23 mouse cellular contexts compared by ENCODE assay signal in the genomic region with DNA sequence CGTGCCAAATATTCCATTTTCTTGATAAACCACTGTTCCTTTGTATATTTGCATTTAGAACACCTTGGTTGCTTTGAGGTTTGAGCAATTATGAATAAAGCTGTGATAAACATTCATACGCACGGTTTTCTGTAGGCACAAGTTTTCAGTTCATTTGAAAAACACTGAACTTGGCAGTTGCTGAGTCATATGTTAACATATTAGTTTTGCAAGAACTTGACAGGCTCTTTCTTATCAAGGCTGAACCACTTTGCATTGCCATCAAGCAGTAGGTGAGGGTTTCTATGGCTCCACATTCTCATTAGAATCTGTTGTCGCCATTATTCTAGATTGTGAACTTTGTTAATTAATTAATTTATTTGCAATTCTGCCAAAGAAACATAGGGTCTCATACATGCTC. TPM values are rescaled to one million over a fixed set of nuclear protein-coding genes. Genes with fewer than 3 reads are reported as not detected.
DNase-seq lines count a peak whose midpoint lies in the region; ATAC-seq and TF ChIP-seq lines count a peak whose summit lies in the region.
"Had no signal": no experiment of that assay in that cellular context is flagged by ENCODE, and none has a peak within 500 bp of the region (broad histone marks: within the 10 kb centered on the region; RNA-seq: fewer than 3 reads in every experiment).

No protein-coding gene starts in this region.

- H3K36me3 ChIP-seq in MEL (ENCODE audit: control insufficient read depth in 1 of 2, insufficient read depth in 2 of 2, low read length in 2 of 2): peaks cover 0 to 8% of the 10 kb centered on the region in 2 experiments; a peak in 2 of 4 replicates
- H3K36me3 ChIP-seq: G1E had no signal

- H3K9ac ChIP-seq in MEL (ENCODE audit: control insufficient read depth, low read depth, low read length, poor library complexity, severe bottlenecking): no peak overlapping the region

- no peak for TF ChIP-seq POLR2A in MEL (IDR thresholded peaks at IDR 0.05; ENCODE audit: control insufficient read depth in 1 of 2, insufficient read depth in 1 of 2, low read depth in 1 of 2, low read length in 2 of 2, poor library complexity in 1 of 2)

- H3K4me3 ChIP-seq in MEL (ENCODE audit: control insufficient read depth in 1 of 2, insufficient read depth in 1 of 2, low read depth in 2 of 2, low read length in 2 of 2): no peak overlapping the region

- TF ChIP-seq EP300 in MEL (IDR thresholded peaks at IDR 0.05; ENCODE audit: low read depth in 1 of 2, low read length in 2 of 2): peak; percentile 9 to 20; a peak in 1 of 4 replicates

- peaks cover 0 to 3% of the 10 kb centered on the region in 2 experiments; a peak in 2 of 4 replicates for H3K27me3 ChIP-seq in MEL (ENCODE audit: control insufficient read depth in 1 of 2, insufficient read depth in 2 of 2, low read length in 2 of 2)
- H3K27me3 ChIP-seq: CH12.LX had no signal

- ATAC-seq in megakaryocyte progenitor cell, adult 5-6 weeks (replicated peaks; ENCODE audit: poor library complexity): peak; percentile 46; the same call in 1 of the 2 replicates
- ATAC-seq in megakaryocyte-erythroid progenitor cell, adult 5-6 weeks (replicated peaks; ENCODE audit: low FRiP score, low TSS enrichment, poor library complexity, severe bottlenecking): 0 out of 2 replicates have a peak, but pooled peaks have one; percentile 59
- ATAC-seq in megakaryocyte, adult 5-6 weeks (ENCODE audit: poor library complexity, severe bottlenecking): no peak
- ATAC-seq: activated CD4-positive, CD25-positive, alpha-beta regulatory T cell, adult 4 months; CD4-positive, CD25-positive, alpha-beta regulatory T cell, adult 4 months; Patski had no signal

- H3K79me2 ChIP-seq in MEL (ENCODE audit: control insufficient read depth, insufficient read depth, low read length, poor library complexity): no peaks in the 10 kb centered on the region

- DNase-seq in 416B (ENCODE audit: low read depth) (peak; percentile 6), MEL (ENCODE audit: low read depth, low spot score) (peak; percentile 39)
- no peak for DNase-seq in adrenal gland, postnatal 36 days
- no peak for DNase-seq in kidney, adult 9 months
- no peak for DNase-seq in cerebellum, adult 11 months
- DNase-seq: adrenal gland, adult 8-10 months; adrenal gland, postnatal 10 days; adrenal gland, postnatal 14 days; adrenal gland, postnatal 25 days; B cell, adult 2 months; cerebellum, adult 11-12 months; cerebellum, adult 18-20 months; cerebellum, adult 2 months; cerebellum, adult 8-10 months; cerebellum, adult 9-10 months had no signal

- no peaks in the 10 kb centered on the region for H3K9me3 ChIP-seq in MEL (replicated peaks; ENCODE audit: insufficient read depth, low read length)
- H3K9me3 ChIP-seq: G1E had no signal

- no peak overlapping the region for H3K27ac ChIP-seq in MEL (ENCODE audit: control insufficient read depth, low read depth, low read length)

- peaks cover 2% of the 10 kb centered on the region in 2 experiments; a peak in 2 of 4 replicates for H3K4me1 ChIP-seq in MEL (ENCODE audit: control insufficient read depth in 1 of 2, insufficient read depth in 2 of 2, low read length in 2 of 2)

- TF ChIP-seq RAD21 in MEL (IDR thresholded peaks at IDR 0.05; ENCODE audit: low read depth, low read length): no peak

- TF ChIP-seq CTCF in MEL (IDR thresholded peaks at IDR 0.05 in 2 of 3, conservative IDR thresholded peaks at IDR 0.05 in 1 of 3; ENCODE audit: control insufficient read depth in 1 of 3, insufficient read depth in 1 of 3, low read depth in 2 of 3, low read length in 3 of 3, poor library complexity in 1 of 3, severe bottlenecking in 1 of 3): no peak

TF ChIP-seq in MEL, 35 proteins besides CTCF, POLR2A, EP300 and RAD21:
- TF ChIP-seq E2F4 (IDR thresholded peaks at IDR 0.05; ENCODE audit: borderline replicate concordance, low read depth, low read length): no peak
- no peak for TF ChIP-seq MAZ (IDR thresholded peaks at IDR 0.05; ENCODE audit: low read depth, low read length)
- TF ChIP-seq NELFE (IDR thresholded peaks at IDR 0.05; ENCODE audit: low read depth, low read length): no peak
- no peak for TF ChIP-seq KAT2A (conservative IDR thresholded peaks at IDR 0.05; ENCODE audit: low read depth, low read length)
- TF ChIP-seq MYB (IDR thresholded peaks at IDR 0.05; ENCODE audit: low read depth, low read length): no peak
- TF ChIP-seq TBP (IDR thresholded peaks at IDR 0.05; ENCODE audit: low read depth, low read length): no peak
- no peak for TF ChIP-seq MAFK (IDR thresholded peaks at IDR 0.05; ENCODE audit: borderline replicate concordance, low read depth, low read length)
- TF ChIP-seq UBTF (IDR thresholded peaks at IDR 0.05; ENCODE audit: borderline replicate concordance, insufficient read depth, low read depth, low read length): no peak
- no peak for TF ChIP-seq USF2 (IDR thresholded peaks at IDR 0.05; ENCODE audit: borderline replicate concordance in 1 of 2, insufficient read depth in 1 of 2, low read depth in 1 of 2, low read length in 2 of 2)
- TF ChIP-seq TCF12 (IDR thresholded peaks at IDR 0.05; ENCODE audit: low read depth, low read length): no peak
- no peak for TF ChIP-seq GABPA (IDR thresholded peaks at IDR 0.05; ENCODE audit: low read depth, low read length)
- no peak for TF ChIP-seq JUND (IDR thresholded peaks at IDR 0.05; ENCODE audit: low read depth, low read length)

RNA-seq across cellular contexts. Expression of gene Pgrmc1, which starts 37.8 kb away (rescaled TPM):
- 92.7 and 97.1 TPM in 2 replicates for total RNA-seq in MEL (2012; rRNA removed)
- polyA plus RNA-seq in MEL (2012; ENCODE audit: insufficient read depth in 1 of 2, insufficient read length in 2 of 2, low read depth in 1 of 2, low replicate concordance in 2 of 2, missing spikeins in 1 of 2): 10 to 100 TPM; 78.9 to 88.3 TPM
- 59.4 and 69.0 TPM in 2 replicates for total RNA-seq in megakaryocyte progenitor cell, adult 5-6 weeks (2015)
- total RNA-seq in megakaryocyte progenitor cell, adult 5-6 weeks (2017): 64.1 and 64.6 TPM in 2 replicates
- total RNA-seq in megakaryocyte-erythroid progenitor cell, adult 5-6 weeks (2014; fragmentation: Nextera tagmentation): 74.8 and 75.4 TPM in 2 replicates
- 80.5 and 109 TPM in 2 replicates for total RNA-seq in megakaryocyte-erythroid progenitor cell, adult 5-6 weeks (2017)
- total RNA-seq in adrenal gland, postnatal 36 days (2021): 100 to 1,000 TPM; 444 to 539 TPM
- total RNA-seq in megakaryocyte, adult 5-6 weeks (2015): 40.1 and 45.5 TPM in 2 replicates
- 29.4 and 47.8 TPM in 2 replicates for total RNA-seq in megakaryocyte, adult 5-6 weeks (2017)

Comparison
In these comparisons a context has a peak if more than half of its experiments do, and no peak if none do; other contexts are left out.
1. DNase-seq: peak in 416B (single experiment) and MEL (single experiment); none in adrenal gland, postnatal 36 days (0 of 2), kidney, adult 9 months (single experiment) and cerebellum, adult 11 months (single experiment).